Mouse (Mus musculus) duodenum, adult 2 months (tissue): Measurements from ENCODE around the gene Dnajb3. TPM values are rescaled to one million over a fixed set of nuclear protein-coding genes. Genes with fewer than 3 reads are reported as not detected.

Experiments used
- polyA plus RNA-seq: library from polyadenylated mRNA; depleted of rRNA; stranded (reverse); fragments of >200 nt; gene quantifications from 2 replicates; pipeline ENCODE4 v1.2.3, GENCODE M21; 2012; ENCODE audit warnings: low replicate concordance; rRNA removed

The Dnajb3 gene
- polyA plus RNA-seq: 0.47 and 4.9 TPM in 2 replicates

GRCm38 (mm10) chr1:88205294-88205922 is at the start of gene Dnajb3:
Gene Dnajb3, minus strand, starts transcription at chr1:88205782.

DNA sequence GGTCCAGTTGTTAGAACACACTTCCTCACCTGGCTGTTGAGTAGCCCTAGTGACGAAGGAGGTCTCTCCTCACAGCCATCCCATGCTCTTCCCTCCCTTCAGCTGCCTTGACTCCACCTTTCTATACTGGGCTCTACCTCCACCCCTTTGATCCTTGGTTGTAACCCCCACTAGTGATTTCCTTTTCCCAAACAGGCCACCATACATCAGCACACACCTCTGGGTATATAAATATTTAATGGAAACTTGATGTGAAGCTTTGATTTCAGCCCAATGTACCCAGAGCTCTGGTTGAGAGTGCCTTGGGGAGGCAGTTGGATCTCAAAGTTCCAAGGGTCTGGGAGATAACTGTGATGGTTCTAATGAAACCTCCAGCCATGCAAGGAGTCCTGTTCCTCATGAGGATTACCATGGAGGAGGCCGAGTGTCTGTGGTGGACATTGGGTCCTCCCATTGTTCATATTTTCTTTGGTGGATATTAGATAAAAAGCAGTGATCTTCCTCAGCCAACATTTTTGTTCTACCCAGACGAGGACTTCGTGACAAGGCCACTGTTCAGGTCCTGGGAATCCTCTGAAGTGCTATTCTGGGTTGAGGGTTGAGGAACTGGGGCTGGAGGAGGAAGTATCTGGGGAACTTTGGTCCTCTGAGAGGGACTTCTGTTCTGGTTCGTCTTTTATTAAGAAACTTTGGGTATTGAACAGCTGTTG is 21.2 kb upstream of the Dnajb3 start, which contains the start of gene Mroh2a:
Gene Mroh2a (plus strand): TSS at position 317 of the 710 bp plus-strand sequence.

GRCm38 (mm10) chr1:88211812-88212211 is 6.2 kb upstream of the Dnajb3 start, which contains the start of gene Ugt1a1:
Gene Ugt1a1, plus strand, starts transcription at chr1:88211959.

DNA sequence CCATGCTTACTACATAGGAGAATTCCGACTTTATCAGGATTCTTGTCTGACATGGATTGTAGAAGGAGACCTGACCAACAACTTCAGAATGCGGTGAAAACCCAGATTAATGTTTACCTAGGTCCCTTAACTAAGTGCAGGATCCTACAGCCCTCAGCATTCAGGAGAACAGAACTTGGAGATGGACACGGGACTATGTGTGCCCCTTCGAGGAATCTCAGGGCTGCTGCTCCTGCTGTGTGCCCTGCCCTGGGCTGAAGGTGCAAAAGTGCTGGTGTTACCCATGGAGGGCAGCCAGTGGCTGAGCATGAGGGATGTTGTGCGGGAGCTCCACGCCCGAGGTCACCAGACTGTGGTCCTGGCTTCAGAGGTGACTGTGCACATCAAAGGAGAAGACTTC is 5.1 kb downstream of the Dnajb3 start, which contains the start of gene Ugt1a2:
Gene Ugt1a2 (plus strand): TSS at position 146 of the 400 bp plus-strand sequence.

GRCm38 (mm10) chr1:88165711-88166110 is 39.9 kb downstream of the Dnajb3 start, which contains the start of gene Ugt1a5:
Gene Ugt1a5, plus strand, starts transcription at chr1:88166012.

Other genes starting within 250 kb of the Dnajb3 start
- gene Usp40, start 197.2 kb downstream of the Dnajb3 start, polyA plus RNA-seq: 4.0 and 4.7 TPM in 2 replicates
- 0.25 TPM in 1 of 2 replicates, not detected in the other for gene Ugt1a10, start 150.4 kb downstream of the Dnajb3 start, polyA plus RNA-seq
- gene Ugt1a9, start 135.0 kb downstream of the Dnajb3 start, polyA plus RNA-seq: 0.92 and 8.7 TPM in 2 replicates
- gene Ugt1a8, start 118.0 kb downstream of the Dnajb3 start, polyA plus RNA-seq: not detected in 2 replicates
- gene Ugt1a7c, start 110.7 kb downstream of the Dnajb3 start, polyA plus RNA-seq: 104 and 175 TPM in 2 replicates
- 1.3 and 3.3 TPM in 2 replicates for gene Ugt1a6b, start 102.5 kb downstream of the Dnajb3 start, polyA plus RNA-seq
- gene Ugt1a6a, start 71.0 kb downstream of the Dnajb3 start, polyA plus RNA-seq: 4.3 and 60.7 TPM in 2 replicates
- 0.40 TPM in 1 of 2 replicates, not detected in the other for gene Ugt1a5, start 39.8 kb downstream of the Dnajb3 start, polyA plus RNA-seq
- 0.14 and 0.18 TPM in 2 replicates for gene Ugt1a2, start 5.2 kb downstream of the Dnajb3 start, polyA plus RNA-seq
- gene Ugt1a1, start 6.2 kb upstream of the Dnajb3 start, polyA plus RNA-seq: 44.3 and 111 TPM in 2 replicates
- 0.20 and 0.60 TPM in 2 replicates for gene Mroh2a, start 21.2 kb upstream of the Dnajb3 start, polyA plus RNA-seq
- 22.2 and 37.6 TPM in 2 replicates for gene Hjurp, start 71.9 kb upstream of the Dnajb3 start, polyA plus RNA-seq
- not detected in 2 replicates for gene Trpm8, start 71.9 kb upstream of the Dnajb3 start, polyA plus RNA-seq
- 0.12 and 0.18 TPM in 2 replicates for gene Spp2, start 201.2 kb upstream of the Dnajb3 start, polyA plus RNA-seq